Mouse (Mus musculus) layer of hippocampus, adult 2 months (tissue): Measurements from ENCODE around the gene Pld6. TPM values are rescaled to one million over a fixed set of nuclear protein-coding genes. Genes with fewer than 3 reads are reported as not detected.

Source experiments
- DNase-seq, 2 experiments: peaks; one replicate each; pipeline ENCODE4 v3.0.0; 2022; ENCODE audit warnings: low spot score in 2 of 2
- H3K27ac ChIP-seq: fragments of 200-600 bp; 2 replicates; pipeline ENCODE4 v1.8.1; 2022
- H3K4me3 ChIP-seq: fragments of 200-600 bp; 2 replicates; pipeline ENCODE4 v1.8.1; 2022; ENCODE audit warnings: mild to moderate bottlenecking
- CTCF ChIP-seq: fragments of 200-600 bp; conservative IDR thresholded peaks from 2 replicates; pipeline ENCODE4 v1.8.1; 2022; ENCODE audit warnings: antibody characterized with exemption, mild to moderate bottlenecking, moderate library complexity
- long read RNA-seq, 2 experiments: library from polyadenylated mRNA; stranded (forward); transcript quantifications; one replicate each; pipeline ENCODE4 v2.0.0; 2021; ENCODE audit warnings: borderline mapping rate in 2 of 2
- total RNA-seq, 2 experiments: library from RNA; stranded (reverse); gene quantifications; 2 replicates each; pipeline ENCODE4 v1.2.3; 2021

Gene Pld6
- 1 to 10 TPM in 1 of 2 experiments, under 1 TPM in 1; 0.69 to 1.2 TPM for total RNA-seq
- long read RNA-seq, experiment 1, result 0 reads
- long read RNA-seq, experiment 2, result 0 reads

DNA sequence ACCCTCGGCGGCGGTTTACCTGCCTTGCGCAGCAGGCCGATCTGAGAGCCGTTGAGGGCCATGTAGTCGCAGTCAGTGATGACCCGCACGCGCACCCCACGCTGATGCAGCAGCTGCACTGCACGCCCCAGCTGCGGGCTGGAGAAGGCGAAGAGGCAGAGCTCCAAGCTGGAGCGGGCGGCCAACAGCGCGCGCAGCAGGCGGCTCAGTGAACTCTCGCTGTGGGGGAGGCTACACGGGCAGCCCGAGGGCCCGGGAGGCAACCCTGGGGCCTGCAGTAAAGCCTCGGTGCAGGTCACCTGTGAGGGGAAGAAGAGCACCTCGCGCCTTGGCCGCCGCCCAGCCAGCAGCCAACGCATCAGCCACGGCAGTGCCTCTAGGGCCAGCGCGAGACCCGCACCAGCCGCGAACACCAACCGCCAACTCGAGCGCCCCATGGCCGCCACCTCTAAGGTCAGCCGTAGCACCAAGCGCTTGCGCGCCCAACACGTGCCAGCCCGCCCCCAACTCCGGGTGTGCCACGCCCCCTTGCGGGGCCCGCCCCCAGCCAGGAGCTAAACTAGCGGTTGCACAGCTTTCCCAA is at the start of gene Pld6:
Pld6 (minus strand) TSS at position 447 of the 583 bp plus-strand sequence.
- Histone ChIP-seq H3K4me3 (peak within 1 kb of the TSS; percentile 51), H3K27ac (no peak within 1 kb of the TSS)
- TF ChIP-seq CTCF, result no peak; the same call in 1 of the 2 replicates
- no peak for DNase-seq

DNA sequence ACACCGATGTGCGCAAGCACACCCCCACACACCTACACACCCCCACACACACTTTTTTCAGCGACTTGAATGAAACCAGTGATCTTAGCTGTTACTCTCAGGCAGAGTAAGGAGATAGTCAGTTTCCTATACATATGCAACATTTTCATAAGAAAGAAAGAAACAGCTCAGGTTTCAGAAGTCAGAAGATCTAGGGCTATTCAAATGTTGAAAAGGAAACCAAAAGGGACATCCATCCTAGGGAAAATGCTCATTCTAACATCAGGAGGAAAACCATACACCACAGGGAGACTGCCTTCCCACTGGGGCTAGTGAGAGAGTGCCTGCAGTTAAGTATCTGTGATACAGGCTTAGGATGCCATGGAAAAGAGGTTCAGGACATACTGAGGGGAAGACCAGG is 34.2 kb upstream of the Pld6 start:
- no peak overlapping the region for H3K4me3 ChIP-seq
- no peak overlapping the region for H3K27ac ChIP-seq
- no peak for TF ChIP-seq CTCF
- no peak for DNase-seq

- Histone ChIP-seq H3K27ac (no peak overlapping the region), H3K4me3 (no peak overlapping the region)
- TF ChIP-seq CTCF, result no peak
These were observed 30.5 kb upstream of the Pld6 start for GRCm38 (mm10) chr11:59817916-59818315.

GRCm38 (mm10) chr11:59815482-59816065 is 28.1 kb upstream of the Pld6 start:
- DNase-seq, result no peak
- Histone ChIP-seq H3K4me3 (no peak overlapping the region), H3K27ac (no peak overlapping the region)
- TF ChIP-seq CTCF, result no peak

More at GRCm38 (mm10) chr11:59817916-59818315, 30.5 kb upstream of the Pld6 start:
- no peak for DNase-seq

DNA sequence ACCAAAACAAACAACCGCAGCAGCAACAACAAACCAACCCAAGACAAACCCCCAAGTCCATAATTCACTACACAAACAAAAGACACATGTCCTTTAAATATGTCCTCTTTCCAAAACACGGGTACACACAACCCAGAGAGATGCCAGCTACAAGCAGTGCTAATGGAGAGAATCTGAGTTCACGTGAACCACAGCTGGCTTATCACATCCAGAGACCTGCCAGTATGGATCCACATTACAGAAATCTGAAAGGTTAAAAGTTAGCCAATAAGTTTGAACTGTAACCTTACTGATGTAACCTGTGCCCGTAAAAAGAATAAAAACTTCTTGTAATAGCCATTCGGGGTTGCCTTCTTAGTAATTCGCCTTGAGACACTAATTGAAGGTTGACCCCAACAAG is 27.5 kb upstream of the Pld6 start:
- no peak overlapping the region for H3K4me3 ChIP-seq
- no peak for DNase-seq

DNA sequence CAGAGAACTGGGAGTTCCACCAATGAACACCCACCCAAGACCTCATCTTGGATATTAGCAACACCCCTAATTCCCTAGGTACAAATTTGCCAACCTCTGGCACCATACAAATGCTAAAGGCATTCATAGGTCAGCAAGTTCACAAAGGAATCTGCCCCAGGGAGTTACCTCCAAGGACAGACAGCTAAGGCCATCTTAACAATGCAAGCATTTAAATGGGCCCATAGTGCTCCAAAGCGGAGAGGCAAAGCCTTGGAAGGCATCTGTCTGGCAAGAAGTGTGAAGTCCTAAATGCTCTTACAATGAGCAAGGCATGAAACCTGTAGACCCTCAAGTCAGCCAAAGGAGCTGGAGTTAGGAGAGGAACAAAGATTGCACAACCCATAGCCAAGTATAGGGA is 26.9 kb upstream of the Pld6 start:
- H3K4me3 ChIP-seq, result no peak overlapping the region
- no peak overlapping the region for H3K27ac ChIP-seq
- TF ChIP-seq CTCF, result no peak
- DNase-seq, result no peak

More for the DNA sequence above, 27.5 kb upstream of the Pld6 start:
- no peak overlapping the region for H3K27ac ChIP-seq
- no peak for TF ChIP-seq CTCF

DNA sequence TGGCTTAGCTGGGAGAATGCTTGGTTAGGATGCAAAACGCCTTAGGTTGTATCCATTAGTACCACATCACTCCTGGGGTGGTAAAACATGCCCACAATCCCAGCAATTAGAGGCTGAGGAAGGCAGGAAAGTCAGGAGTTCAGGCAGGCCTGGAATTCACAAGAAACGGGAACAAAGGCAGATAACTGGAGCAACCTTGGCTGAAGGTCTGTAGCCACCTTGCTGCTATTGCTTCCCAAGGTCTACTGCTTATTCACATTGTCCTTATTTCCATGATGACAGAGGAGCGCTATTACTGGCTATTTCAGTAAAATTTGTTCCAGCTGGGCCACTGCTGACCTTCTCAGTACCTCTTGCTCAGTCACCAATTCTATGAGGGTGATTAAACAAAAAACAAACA is 25.8 kb upstream of the Pld6 start:
- Histone ChIP-seq H3K27ac (no peak overlapping the region), H3K4me3 (no peak overlapping the region)
- no peak for TF ChIP-seq CTCF
- DNase-seq, result no peak

- no peak overlapping the region; the same call in 1 of the 2 replicates for H3K4me3 ChIP-seq
- H3K27ac ChIP-seq, result peak overlapping the region; percentile 100; the same call in 1 of the 2 replicates
- DNase-seq, result no peak
- TF ChIP-seq CTCF, result no peak
These were observed 23.8 kb upstream of the Pld6 start for GRCm38 (mm10) chr11:59811211-59811610.

- DNase-seq, result no peak
- TF ChIP-seq CTCF, result 0 out of 2 replicates have a peak, but pooled peaks have one; percentile 19
- Histone ChIP-seq H3K27ac (peak overlapping the region; percentile 100), H3K4me3 (peak overlapping the region; percentile 83)
These were observed 23.2 kb upstream of the Pld6 start for GRCm38 (mm10) chr11:59810480-59811158.

DNA sequence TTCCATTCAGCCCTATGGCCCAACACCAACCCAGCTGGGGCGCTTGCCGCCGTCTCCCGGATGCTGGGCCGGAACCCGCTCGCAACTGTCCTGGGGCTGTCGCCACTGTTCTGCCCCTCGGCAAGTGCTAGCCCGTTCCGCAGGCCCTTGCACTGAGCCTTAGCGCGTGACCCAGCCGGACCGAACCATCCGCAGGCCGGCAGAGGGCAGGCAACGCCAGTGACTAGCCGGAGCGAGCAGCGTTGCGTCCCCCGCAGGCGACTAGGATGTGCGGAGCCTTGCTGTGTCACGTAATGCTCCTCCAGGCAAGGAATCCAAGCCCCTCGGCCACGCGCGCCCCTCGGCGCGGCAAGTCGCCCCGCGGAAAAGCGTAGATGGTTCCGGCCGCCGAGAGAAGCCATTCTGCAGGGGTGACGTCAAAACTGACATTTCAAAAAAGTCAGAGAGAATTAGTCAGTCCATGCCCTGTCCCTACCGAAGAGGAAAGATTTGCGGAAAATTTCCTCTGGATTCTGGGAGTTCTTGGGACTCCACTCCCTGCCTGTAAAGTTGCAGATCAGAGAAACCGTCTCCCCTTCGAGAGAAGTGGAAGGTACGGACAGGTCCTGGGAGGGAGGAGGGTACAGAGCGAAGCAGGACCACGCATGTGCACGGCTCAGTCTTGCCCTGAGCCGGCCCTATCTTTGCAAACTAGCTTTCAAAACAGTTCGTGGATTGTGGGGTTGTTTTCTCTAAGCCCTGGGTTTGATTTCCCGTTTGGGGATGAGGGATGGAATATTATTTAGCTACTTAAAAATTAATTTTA is 22.4 kb upstream of the Pld6 start, which contains the start of gene Flcn:
Flcn (minus strand) TSS at position 347 of the 805 bp plus-strand sequence.
- peak; percentile 50 for TF ChIP-seq CTCF
- DNase-seq, result peak; percentile 75 to 80
- peak within 1 kb of the TSS; percentile 83 for H3K4me3 ChIP-seq
- H3K27ac ChIP-seq, result peak within 1 kb of the TSS; percentile 100

DNA sequence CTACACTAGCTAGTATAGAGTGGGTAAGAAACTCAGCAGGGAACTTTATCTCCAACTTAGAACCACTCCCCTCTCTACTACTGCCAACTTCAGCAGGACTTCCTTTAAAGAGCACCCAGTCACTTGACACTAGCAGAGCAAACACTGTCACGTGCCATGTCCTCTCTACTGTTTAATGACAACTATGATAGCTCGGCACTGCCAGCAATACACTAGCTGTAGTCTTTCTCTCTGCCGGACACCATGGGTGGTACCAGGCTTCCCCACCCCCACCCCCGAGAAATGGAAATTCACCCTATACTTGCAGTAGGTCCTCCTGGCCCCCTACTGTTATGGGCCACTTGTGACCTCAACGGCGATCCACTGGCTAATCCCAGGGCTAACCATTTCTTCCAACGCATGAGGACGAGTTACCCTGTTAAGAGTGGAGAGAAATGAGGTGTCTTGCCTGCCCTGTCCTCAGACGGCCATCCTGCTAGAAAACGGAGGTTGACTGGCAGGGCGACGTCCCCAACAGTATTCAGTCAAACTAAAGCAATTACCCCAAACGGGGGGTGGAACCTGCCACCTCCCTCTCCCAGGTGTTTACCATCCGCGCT is 21.7 kb upstream of the Pld6 start:
- peak overlapping the region; percentile 100 for H3K27ac ChIP-seq
- DNase-seq, result no peak
- peak overlapping the region; percentile 83 for H3K4me3 ChIP-seq
- TF ChIP-seq CTCF, result no peak

- Histone ChIP-seq H3K4me3 (peak overlapping the region; percentile 83), H3K27ac (peak overlapping the region; percentile 100)
- TF ChIP-seq CTCF, result peak; percentile 48
- no peak for DNase-seq
These were observed 20.9 kb upstream of the Pld6 start for GRCm38 (mm10) chr11:59808170-59808960.
